Mouse (Mus musculus) central nervous system, embryonic 14 days (tissue): ENCODE measurements around the gene Prl8a9. TPM values are rescaled to one million over a fixed set of nuclear protein-coding genes. Genes with fewer than 3 reads are reported as not detected.

Experiments used
- polyA plus RNA-seq: library from polyadenylated mRNA; depleted of rRNA; stranded (reverse); fragments of >200 nt; gene quantifications from 2 replicates; pipeline ENCODE4 v1.2.3, GENCODE M21; 2012; rRNA removed

The Prl8a9 gene
- polyA plus RNA-seq: not detected in 2 replicates

DNA sequence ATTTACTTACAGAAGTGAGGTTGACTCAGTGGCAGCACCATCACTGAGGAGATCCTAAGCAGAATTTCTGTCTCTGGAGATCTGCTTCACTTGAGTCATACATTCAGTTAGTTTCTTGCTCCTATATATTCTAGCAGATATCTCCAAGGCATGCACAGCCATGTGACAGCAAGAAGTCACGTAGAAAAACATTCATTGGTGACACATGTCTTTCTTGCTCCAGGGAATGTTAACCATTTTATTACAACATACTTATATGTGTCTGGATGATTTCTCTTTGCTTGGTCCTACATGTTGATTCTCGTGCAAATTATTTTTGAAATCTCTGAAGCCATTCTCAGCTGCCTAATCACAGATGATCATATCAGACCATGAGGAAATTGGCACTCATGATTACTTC, at the start of gene Prl8a9:
Gene Prl8a9 (minus strand): TSS at position 101 of the 400 bp plus-strand sequence.

DNA sequence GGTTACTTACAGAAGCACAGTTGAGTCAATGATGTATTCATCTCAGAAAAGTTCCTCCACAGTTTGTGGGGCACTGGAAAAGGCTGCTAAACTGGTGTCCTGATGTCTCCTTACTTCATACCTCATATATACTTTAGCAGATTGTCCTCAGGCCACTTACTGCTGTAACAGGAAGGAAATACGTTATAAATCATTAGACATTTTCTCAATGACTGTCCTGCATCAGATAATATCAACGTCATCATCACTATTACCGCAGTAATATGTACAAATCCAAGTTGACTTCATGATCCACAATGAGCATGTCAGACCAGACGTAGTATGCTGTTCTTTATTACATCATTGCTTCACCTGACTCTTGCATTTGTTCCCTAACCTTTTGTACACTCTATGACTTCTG, 46.1 kb upstream of the Prl8a9 start, which contains the start of gene Prl7b1:
Gene Prl7b1 (minus strand): TSS at position 101 of the 400 bp plus-strand sequence.

DNA sequence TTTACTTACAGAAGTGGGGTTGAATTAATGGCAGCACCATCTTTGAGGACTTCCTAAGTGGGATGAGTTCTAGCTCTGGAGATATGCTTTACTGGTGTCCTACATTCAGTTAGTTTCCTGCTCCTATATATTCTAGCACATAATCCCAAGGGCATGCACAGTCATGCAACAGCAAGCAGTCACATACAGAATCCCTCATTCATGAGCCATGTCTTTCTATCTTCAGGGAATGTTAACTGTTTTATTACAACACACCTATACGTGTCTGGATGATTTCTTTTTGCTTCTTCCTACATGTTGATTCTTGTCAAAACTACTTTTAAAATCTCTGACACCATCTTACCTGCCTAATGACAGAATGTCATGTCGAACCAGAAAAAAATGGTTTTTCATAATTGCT, 17.7 kb upstream of the Prl8a9 start, which contains the start of gene Prl8a1:
Gene Prl8a1 (minus strand): TSS at position 101 of the 400 bp plus-strand sequence.

GRCm38 (mm10) chr13:27513117-27513516, 51.3 kb downstream of the Prl8a9 start, which contains the start of gene Prl8a8:
Gene Prl8a8 (minus strand): TSS chr13:27513217.

Other genes with a start within 250 kb of the Prl8a9 start
- not detected in 2 replicates for gene Prl8a2, start 218.9 kb downstream of the Prl8a9 start, polyA plus RNA-seq
- not detected in 2 replicates for gene Prl2b1, start 173.8 kb downstream of the Prl8a9 start, polyA plus RNA-seq
- not detected in 2 replicates for gene Prl8a6, start 125.9 kb downstream of the Prl8a9 start, polyA plus RNA-seq
- gene Prl8a8, start 51.4 kb downstream of the Prl8a9 start, polyA plus RNA-seq: not detected in 2 replicates
- gene Prl8a1, start 17.6 kb upstream of the Prl8a9 start, polyA plus RNA-seq: not detected in 2 replicates
- gene Prl7b1, start 46.0 kb upstream of the Prl8a9 start, polyA plus RNA-seq: not detected in 2 replicates
- not detected in 2 replicates for gene Prl7a1, start 77.9 kb upstream of the Prl8a9 start, polyA plus RNA-seq
- not detected in 2 replicates for gene Prl7a2, start 103.4 kb upstream of the Prl8a9 start, polyA plus RNA-seq
- not detected in 2 replicates for gene Prl7d1, start 152.1 kb upstream of the Prl8a9 start, polyA plus RNA-seq
- not detected in 2 replicates for gene Prl7c1, start 216.2 kb upstream of the Prl8a9 start, polyA plus RNA-seq
- gene Prl2a1, start 237.0 kb upstream of the Prl8a9 start, polyA plus RNA-seq: not detected in 2 replicates